Mouse (Mus musculus): ENCODE measurements around the gene Adprhl1. TPM values are rescaled to one million over a fixed set of nuclear protein-coding genes. Genes with fewer than 3 reads are reported as not detected.
A peak's percentile ranks its signal among the peaks of the same experiment; 100 is the strongest.

The Adprhl1 gene
- 1 to 10 TPM in 1 of 2 experiments, under 1 TPM in 1; 0.27 to 1.3 TPM for total RNA-seq (2021)

DNA sequence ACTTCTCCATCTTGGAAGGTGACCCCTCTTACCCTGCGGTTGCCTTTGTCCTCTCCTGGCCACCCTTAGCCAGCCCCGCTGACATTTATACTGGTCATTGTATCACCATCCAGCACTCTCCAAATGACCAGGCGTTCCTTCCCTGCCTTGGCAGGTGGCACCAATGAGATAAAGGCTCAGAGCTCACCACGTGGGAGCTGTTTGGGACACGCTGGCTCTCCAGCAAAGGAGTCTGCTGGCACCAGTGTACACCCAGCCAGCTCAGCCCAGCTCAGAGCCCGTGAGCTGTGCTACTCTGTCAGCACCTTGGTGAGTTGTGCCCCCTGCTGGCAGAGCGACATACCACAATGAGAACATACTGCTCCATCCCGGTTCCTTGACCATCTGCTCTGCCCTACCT, at the start of gene Adprhl1:
Gene Adprhl1 (minus strand): TSS at position 144 of the 400 bp plus-strand sequence.
- DNase-seq = peak; percentile 67 to 75

DNA sequence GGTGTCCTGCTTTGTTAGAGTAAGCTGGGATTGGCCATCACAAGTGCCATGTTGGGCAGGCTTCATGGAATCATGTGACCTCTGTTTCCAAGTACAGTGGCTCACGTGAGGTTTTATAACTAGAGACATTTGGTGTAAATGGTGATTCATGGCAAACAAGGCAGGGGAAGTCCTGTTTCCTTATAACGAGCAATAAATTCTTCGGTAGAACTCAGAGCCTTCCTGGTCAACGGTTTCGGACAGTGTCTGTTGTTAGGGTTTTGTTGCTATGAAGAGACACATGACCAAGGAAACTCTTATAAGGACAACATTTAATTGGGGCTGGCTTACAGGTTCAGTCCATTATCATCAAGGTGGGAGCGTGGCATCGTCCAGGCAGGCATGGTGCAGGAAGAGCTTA, 47.1 kb upstream of the Adprhl1 start:
- no peak for DNase-seq

DNA sequence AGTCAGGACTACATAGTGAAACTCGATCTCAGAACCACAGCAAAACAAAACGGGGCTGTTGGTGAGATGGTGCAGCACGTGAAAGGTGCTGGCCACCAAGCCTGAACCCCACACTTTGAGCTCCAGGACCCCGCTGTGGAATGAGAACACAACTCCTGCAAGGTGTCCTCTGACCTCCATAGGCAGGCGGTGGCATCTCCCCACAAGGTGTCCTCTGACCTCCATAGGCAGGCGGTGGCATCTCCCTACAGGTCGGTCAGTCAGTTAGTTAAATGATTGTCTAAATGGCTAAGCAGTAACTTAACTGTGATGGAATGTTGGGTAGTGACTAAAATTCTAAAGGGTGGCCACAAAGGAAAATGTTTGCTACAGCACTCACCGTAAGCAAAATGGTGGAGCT, 45.6 kb upstream of the Adprhl1 start:
- DNase-seq = no peak

DNA sequence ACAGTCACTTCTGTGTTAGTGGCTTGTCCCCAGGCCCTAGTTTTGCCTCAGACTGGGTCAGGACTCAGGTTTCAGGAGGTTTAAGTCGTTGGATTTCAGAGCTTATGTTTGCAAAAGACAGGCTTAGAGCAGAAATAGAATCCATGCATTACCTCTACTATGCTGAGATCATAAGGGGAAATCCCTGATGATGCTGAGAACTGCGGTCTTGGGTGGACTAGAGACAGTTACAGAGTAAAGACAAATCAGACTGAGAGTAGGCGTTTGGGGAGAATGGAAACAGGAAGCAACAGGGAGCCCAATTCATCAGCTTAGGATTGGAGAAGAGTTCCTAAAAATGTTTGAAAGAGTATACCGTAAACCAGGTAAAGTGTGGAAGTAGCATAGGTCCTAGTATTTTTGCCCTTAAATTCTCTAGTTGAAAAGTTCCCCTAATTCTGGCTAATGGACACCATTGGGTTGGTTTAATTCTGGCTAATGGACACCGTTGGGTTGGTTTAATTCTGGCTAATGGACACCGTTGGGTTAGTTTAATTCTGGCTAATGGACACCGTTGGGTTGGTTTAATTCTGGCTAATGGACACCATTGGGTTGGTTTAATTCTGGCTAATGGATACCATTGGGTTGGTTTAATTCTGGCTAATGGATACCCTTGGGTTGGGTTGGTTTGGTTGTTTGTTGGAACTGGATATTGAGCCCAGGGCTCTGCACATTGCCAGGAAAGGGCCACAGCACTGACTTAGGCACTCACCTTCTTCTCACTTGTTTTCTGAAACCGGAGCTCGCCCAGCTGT, 39.9 kb upstream of the Adprhl1 start:
- no peak for DNase-seq

DNA sequence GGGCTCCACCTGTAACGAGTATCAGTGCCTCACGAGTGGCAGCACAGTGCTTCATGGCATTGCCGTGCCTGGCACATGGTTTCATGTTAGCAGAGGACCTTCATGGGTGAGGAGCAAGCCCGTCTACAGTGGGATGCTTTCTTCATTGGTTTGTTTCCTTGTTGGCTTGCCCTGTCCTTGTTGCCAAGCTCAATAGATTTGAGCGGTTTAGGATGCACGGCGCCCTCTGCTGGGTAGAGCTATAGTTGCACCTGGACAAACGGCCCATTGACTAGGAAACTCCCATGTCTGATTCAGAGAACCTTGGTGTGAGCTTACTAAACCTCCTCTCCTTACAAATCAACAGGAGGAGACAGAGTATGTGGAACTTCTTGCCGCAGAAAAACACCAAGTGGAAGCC, 38.4 kb upstream of the Adprhl1 start:
- DNase-seq = peak; percentile 69

- no peak for DNase-seq
Observed at GRCm38 (mm10) chr8:13288646-13289045, 34.7 kb upstream of the Adprhl1 start.

- peak; percentile 95 to 96 for DNase-seq
Observed at GRCm38 (mm10) chr8:13287692-13288623, 34.0 kb upstream of the Adprhl1 start, which contains the start of the genes Dcun1d2 and Tmco3. TSS of gene Dcun1d2 (minus strand) at chr8:13288131. TSS of gene Tmco3 (plus strand) at chr8:13288190.

DNA sequence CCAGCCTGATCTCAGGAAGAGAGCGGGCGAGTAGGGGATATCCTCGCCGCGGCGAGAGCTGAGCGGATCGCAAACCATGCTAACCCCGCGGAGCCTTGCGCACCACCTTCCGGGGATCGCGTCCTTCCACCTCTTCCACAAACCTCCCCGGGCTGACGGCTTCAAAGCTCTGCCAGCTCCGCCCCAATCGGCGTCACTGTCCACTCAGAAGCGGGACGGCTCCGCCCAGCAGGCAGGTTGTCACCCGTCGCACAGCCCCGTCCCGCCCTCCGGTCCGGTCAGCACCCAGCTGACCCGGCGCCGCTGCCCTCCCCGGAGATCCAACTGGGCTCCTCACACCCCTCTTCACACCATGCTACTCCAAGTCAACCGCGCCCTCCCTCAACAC, 33.3 kb upstream of the Adprhl1 start:
- DNase-seq = peak in 1 of 2 experiments; percentile 84

GRCm38 (mm10) chr8:13283200-13283599, 29.2 kb upstream of the Adprhl1 start:
- DNase-seq = no peak

DNA sequence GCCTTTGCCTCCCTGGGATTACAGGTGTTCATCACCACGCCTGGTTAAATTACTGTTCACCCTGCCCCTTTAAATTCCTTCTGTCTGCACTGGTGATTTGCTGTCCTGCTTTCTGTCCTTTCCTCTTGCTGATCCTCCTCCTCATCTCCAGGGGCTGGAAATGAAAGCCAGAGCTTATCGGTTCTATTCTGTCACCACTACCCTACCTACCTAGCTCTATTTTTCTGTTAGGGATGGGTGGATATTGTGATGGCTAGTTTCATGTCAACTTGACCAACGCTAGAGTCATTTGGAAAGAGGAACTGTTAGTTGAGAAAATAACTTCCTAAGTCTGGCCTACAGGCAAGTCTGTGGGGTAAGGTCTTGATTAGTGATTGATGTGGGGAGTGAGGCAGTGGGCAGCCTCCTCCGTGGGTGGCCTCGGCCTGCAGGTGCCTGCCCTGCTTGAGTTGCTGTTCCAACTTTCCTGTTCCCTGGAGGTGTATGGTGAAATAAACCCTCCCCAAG, 23.0 kb upstream of the Adprhl1 start:
- DNase-seq = no peak

- no peak for DNase-seq
Observed at GRCm38 (mm10) chr8:13272834-13273233, 18.9 kb upstream of the Adprhl1 start.

DNA sequence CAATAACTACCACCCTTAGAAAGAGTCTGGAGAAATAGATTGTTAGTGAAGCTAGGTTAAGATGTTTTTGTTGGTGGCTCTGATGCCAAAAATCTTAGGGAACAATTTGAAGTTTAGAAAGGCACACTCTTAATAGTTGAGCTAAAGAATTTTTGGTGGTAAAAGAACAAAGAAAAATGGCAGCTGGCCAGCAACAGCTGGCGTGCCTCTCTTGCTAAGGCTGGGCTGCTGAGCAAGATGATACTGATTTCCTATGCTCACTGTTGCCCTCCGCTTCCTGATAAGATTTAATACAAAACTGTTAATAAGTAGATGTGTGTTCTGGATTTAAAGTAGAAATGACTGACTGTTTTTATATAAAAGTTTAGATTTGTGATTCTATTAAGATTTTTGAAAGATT, 13.6 kb upstream of the Adprhl1 start:
- no peak for DNase-seq

GRCm38 (mm10) chr8:13263376-13263775, 9.4 kb upstream of the Adprhl1 start:
- DNase-seq = no peak

- no peak for DNase-seq
Observed at GRCm38 (mm10) chr8:13253413-13253812, 549 bp downstream of the Adprhl1 start.

GRCm38 (mm10) chr8:13252837-13253236, 1.1 kb downstream of the Adprhl1 start:
- no peak for DNase-seq

- DNase-seq = no peak
Observed at GRCm38 (mm10) chr8:13244343-13244880, 9.6 kb downstream of the Adprhl1 start.

GRCm38 (mm10) chr8:13242985-13243870, 10.7 kb downstream of the Adprhl1 start:
- DNase-seq = no peak

DNA sequence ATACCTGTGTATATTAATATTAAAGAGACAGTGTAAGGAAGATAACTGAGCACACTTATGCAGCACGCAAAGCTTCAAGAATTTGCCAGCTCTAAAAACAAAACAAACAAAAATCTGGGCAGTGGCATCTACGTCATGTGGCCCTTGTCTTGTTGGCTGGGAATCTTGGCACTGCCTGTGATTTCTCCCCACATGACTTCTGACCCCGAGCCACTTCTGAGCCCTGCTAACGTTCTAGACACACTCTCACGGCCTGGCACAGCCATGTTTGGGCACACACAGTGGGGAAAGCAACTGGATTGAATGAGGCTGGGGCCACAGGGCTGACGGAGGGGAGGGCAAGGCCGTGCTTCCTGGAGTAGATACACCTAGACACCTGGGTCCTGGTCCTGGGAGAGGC, 13.3 kb downstream of the Adprhl1 start:
- DNase-seq = no peak

DNA sequence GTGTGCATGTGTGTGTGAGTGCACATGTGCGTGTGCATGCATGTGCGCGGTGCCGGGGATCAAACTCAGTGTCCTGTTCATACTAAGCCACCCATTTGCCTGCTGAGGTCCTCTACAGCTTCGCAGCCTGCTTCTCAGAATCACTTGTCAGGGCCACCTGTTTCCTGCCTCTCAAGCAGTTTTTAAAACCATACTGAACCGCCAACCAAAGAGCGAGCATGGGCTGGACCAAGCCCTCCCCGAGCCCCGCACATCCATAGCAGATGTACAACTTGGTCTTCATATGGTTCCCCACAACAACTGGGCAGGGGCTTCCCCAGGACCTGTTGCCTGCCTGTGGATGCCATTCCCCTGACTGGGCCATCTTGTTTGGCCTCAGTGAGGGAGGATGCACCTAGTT, 13.9 kb downstream of the Adprhl1 start:
- no peak for DNase-seq

DNA sequence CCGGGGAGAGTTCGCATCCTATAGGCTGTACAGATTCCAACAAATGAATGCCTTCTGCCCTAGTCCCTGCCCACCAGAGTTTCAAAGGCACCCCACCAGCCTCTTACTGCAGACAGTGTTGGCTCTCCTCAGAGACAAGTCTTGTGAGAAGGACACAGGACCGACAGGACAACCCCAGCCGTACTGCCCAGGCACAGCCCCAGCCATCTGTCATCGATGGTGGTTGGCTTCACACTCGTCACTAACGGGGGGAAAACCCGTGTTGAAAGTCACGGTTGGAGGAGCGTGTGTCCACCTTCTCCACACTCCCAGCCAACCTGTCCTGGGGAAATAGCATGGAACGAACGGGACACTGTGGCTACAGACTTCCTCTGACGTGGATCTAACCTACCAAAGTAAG, 19.2 kb downstream of the Adprhl1 start:
- no peak for DNase-seq

GRCm38 (mm10) chr8:13230471-13230870, 23.5 kb downstream of the Adprhl1 start:
- DNase-seq = no peak

- no peak for DNase-seq
Observed at GRCm38 (mm10) chr8:13229802-13230201, 24.2 kb downstream of the Adprhl1 start.

Measured in layer of hippocampus, postnatal 36 days (tissue).